Mouse (Mus musculus): ENCODE measurements around the gene Pcp2. TPM values are rescaled to one million over a fixed set of nuclear protein-coding genes. Genes with fewer than 3 reads are reported as not detected.

Pcp2 gene
- total RNA-seq, 2 experiments from 2014 or later: not detected

GRCm38 (mm10) chr8:3574546-3574945 lies 50.8 kb downstream of the Pcp2 start:
- DNase-seq: no peak
- intact Hi-C loops (cut with DNase I): no loop called here

Other genes starting within 250 kb of the Pcp2 start
- 10 to 100 TPM; 19.6 to 22.7 TPM for gene Arhgef18, start 232.5 kb downstream of the Pcp2 start, total RNA-seq (2021)
- gene Pex11g, start 157.9 kb downstream of the Pcp2 start, total RNA-seq (2021): 1 to 10 TPM; 4.4 to 5.5 TPM
- under 1 TPM in 1 of 2 experiments, not detected in 1; 0.17 TPM for gene Tex45, start 154.7 kb downstream of the Pcp2 start, total RNA-seq (2021)
- 10 to 100 TPM; 25.7 to 27.2 TPM for gene Zfp358, start 132.4 kb downstream of the Pcp2 start, total RNA-seq (2021)
- gene Mcoln1, start 125.1 kb downstream of the Pcp2 start, total RNA-seq (2021): 10 to 100 TPM; 27.1 to 28.3 TPM
- gene Pnpla6, start 110.2 kb downstream of the Pcp2 start, total RNA-seq (2021): 10 to 100 TPM; 12.9 to 13.8 TPM
- gene C330021F23Rik, start 57.6 kb downstream of the Pcp2 start, total RNA-seq (2021): under 1 TPM; 0.30 to 0.91 TPM
- 1 to 10 TPM; 1.1 to 1.9 TPM for gene Camsap3, start 38.3 kb downstream of the Pcp2 start, total RNA-seq (2021)
- gene Xab2, start 4.2 kb downstream of the Pcp2 start, total RNA-seq (2021): 10 to 100 TPM; 18.8 to 21.5 TPM
- 10 to 100 TPM; 69.8 to 76.2 TPM for gene Pet100, start 4.0 kb downstream of the Pcp2 start, total RNA-seq (2021)
- 10 to 100 TPM; 13.9 to 14.0 TPM for gene Stxbp2, start 5.4 kb upstream of the Pcp2 start, total RNA-seq (2021)
- under 1 TPM; 0.31 to 0.40 TPM for gene Retn, start 30.2 kb upstream of the Pcp2 start, total RNA-seq (2021)
- gene Mcemp1, start 40.2 kb upstream of the Pcp2 start, total RNA-seq (2021): under 1 TPM; 0.17 to 0.40 TPM
- gene Fcor, start 46.8 kb upstream of the Pcp2 start, total RNA-seq (2021): 1 to 10 TPM; 1.3 to 1.6 TPM
- 10 to 100 TPM; 19.4 to 20.2 TPM for gene Trappc5, start 50.8 kb upstream of the Pcp2 start, total RNA-seq (2021)
- under 1 TPM; 0.24 to 0.50 TPM for gene Fcer2a, start 68.6 kb upstream of the Pcp2 start, total RNA-seq (2021)
- under 1 TPM; 0.67 to 0.89 TPM for gene Clec4g, start 95.1 kb upstream of the Pcp2 start, total RNA-seq (2021)
- not detected for gene Cd209a, start 123.4 kb upstream of the Pcp2 start, total RNA-seq (2021)
- not detected for gene Cd209e, start 228.8 kb upstream of the Pcp2 start, total RNA-seq (2021)